Mouse (Mus musculus) C2C12 (cell line): Measurements from ENCODE around the gene Bcas2.

Experiments
- CTCF ChIP-seq: IDR thresholded peaks from one replicate; pipeline ENCODE4 v1.5.1; 2011; ENCODE audit not compliant: control insufficient read depth, insufficient read depth, insufficient read length
- USF1 ChIP-seq: IDR thresholded peaks from one replicate; pipeline ENCODE4 v1.6.1; 2011; ENCODE audit warnings: low read depth, mild to moderate bottlenecking, control low read depth, moderate library complexity

GRCm38 (mm10) chr3:103182821-103183220 is 11.4 kb downstream of the Bcas2 start:
- no peak for TF ChIP-seq USF1
- TF ChIP-seq CTCF: no peak
